Mouse (Mus musculus) liver, embryonic 15.5 days (tissue): ENCODE measurements around the gene Pafah2. TPM values are rescaled to one million over a fixed set of nuclear protein-coding genes. Genes with fewer than 3 reads are reported as not detected.

Experiments used
- ATAC-seq: fragments of 200-750 bp; cut with Nextera tagmentation; 2 replicates; pipeline ENCODE4 v1.8.0; 2017; ENCODE audit warnings: moderate number of reproducible peaks, mild to moderate bottlenecking, moderate library complexity; ENCODE audit not compliant: insufficient read depth
- H3K27ac ChIP-seq: fragments of 300-500 bp; sonication (generic); replicated peaks from 2 replicates; pipeline ENCODE4 v1.5.1; 2015; ENCODE audit warnings: mild to moderate bottlenecking, inconsistent platforms
- H3K27me3 ChIP-seq: fragments of 300-500 bp; sonication (generic); 2 replicates; pipeline ENCODE4 v1.6.1; 2015; ENCODE audit warnings: mild to moderate bottlenecking, inconsistent platforms
- H3K36me3 ChIP-seq: fragments of 300-500 bp; sonication (generic); replicated peaks from 2 replicates; pipeline ENCODE4 v1.6.1; 2015; ENCODE audit warnings: moderate library complexity, mild to moderate bottlenecking, inconsistent platforms
- H3K4me1 ChIP-seq: fragments of 300-500 bp; sonication (generic); replicated peaks from 2 replicates; pipeline ENCODE4 v1.6.1; 2015; ENCODE audit warnings: inconsistent platforms
- H3K4me2 ChIP-seq: fragments of 300-500 bp; sonication (generic); 2 replicates; pipeline ENCODE4 v1.6.1; 2015; ENCODE audit warnings: moderate library complexity, mild to moderate bottlenecking, inconsistent platforms
- H3K4me3 ChIP-seq: fragments of 300-500 bp; sonication (generic); replicated peaks from 2 replicates; pipeline ENCODE4 v1.5.1; 2015; ENCODE audit warnings: mild to moderate bottlenecking, inconsistent platforms
- H3K9ac ChIP-seq: fragments of 300-500 bp; sonication (generic); 2 replicates; pipeline ENCODE4 v1.6.1; 2015; ENCODE audit warnings: moderate library complexity, mild to moderate bottlenecking, inconsistent platforms
- H3K9me3 ChIP-seq: fragments of 300-500 bp; sonication (generic); replicated peaks from 2 replicates; pipeline ENCODE4 v1.6.1; 2016; ENCODE audit warnings: inconsistent platforms
- WGBS: fragments of 180-500 bp; shearing (Covaris S2); methylation state at CpG from one replicate; pipeline ENCODE4 v1.1.7; 2015; ENCODE audit warnings: mixed read lengths; ENCODE audit not compliant: insufficient replicate concordance; 5-methylcytosine and 5-hydroxymethylcytosine counted together
- microRNA-seq: library from miRNA; unstranded; fragments of <30 nt; microRNA quantifications from one replicate; pipeline ENCODE4, GENCODE M21; 2016
- polyA plus RNA-seq: library from polyadenylated mRNA; unstranded; fragments of >200 nt; fragmentation: Nextera tagmentation; extraction: Ambion mirVana; gene quantifications from 2 replicates; pipeline ENCODE4 v1.2.1, GENCODE M21; 2015

Gene Pafah2
- polyA plus RNA-seq, 1 experiment from 2014 or later, result 5.4 TPM

GRCm38 (mm10) chr4:134476899-134477298 is 80.8 kb downstream of the Pafah2 start:
- H3K9me3 ChIP-seq, result no peaks in the 10 kb centered on the region
- peaks cover 17% of the 10 kb centered on the region for H3K4me1 ChIP-seq
- no peak overlapping the region for H3K27ac ChIP-seq
- no peak overlapping the region for H3K4me2 ChIP-seq
- no peak for ATAC-seq
- H3K27me3 ChIP-seq, result no peaks in the 10 kb centered on the region
- WGBS, result 87% methylated on average over 8 of the region's 8 CpGs
- H3K9ac ChIP-seq, result no peak overlapping the region
- H3K4me3 ChIP-seq, result no peak overlapping the region
- peaks cover 49% of the 10 kb centered on the region for H3K36me3 ChIP-seq

Small RNA genes within 50 kb of the gene (microRNA-seq; reads per million reads assigned to microRNA genes)
- gene Gm23634, result 11.4 reads per million, percentile 29 among the genes with 10 or more reads in this experiment

Other genes starting within 250 kb of the Pafah2 start
- gene Cep85, start 209.2 kb upstream of the Pafah2 start, polyA plus RNA-seq, result 37.0 and 37.6 TPM in 2 replicates
- gene Gm7534, start 193.3 kb upstream of the Pafah2 start, polyA plus RNA-seq, result not detected in 2 replicates
- gene Catsper4, start 168.9 kb upstream of the Pafah2 start, polyA plus RNA-seq, result not detected in 2 replicates
- 0.10 TPM in 2 replicates for gene Cnksr1, start 157.9 kb upstream of the Pafah2 start, polyA plus RNA-seq
- 0.16 TPM in 1 of 2 replicates, not detected in the other for gene E130218I03Rik, start 152.7 kb upstream of the Pafah2 start, polyA plus RNA-seq
- gene Zfp593, start 150.7 kb upstream of the Pafah2 start, polyA plus RNA-seq, result 5.4 and 5.8 TPM in 2 replicates
- not detected in 2 replicates for gene Gm30191, start 149.4 kb upstream of the Pafah2 start, polyA plus RNA-seq
- gene Grrp1, start 142.2 kb upstream of the Pafah2 start, polyA plus RNA-seq, result 0.46 and 1.0 TPM in 2 replicates
- 9.8 and 11.9 TPM in 2 replicates for gene Pdik1l, start 108.4 kb upstream of the Pafah2 start, polyA plus RNA-seq
- 0.24 and 0.31 TPM in 2 replicates for gene Trim63, start 81.2 kb upstream of the Pafah2 start, polyA plus RNA-seq
- 0.06 TPM in 1 of 2 replicates, not detected in the other for gene Slc30a2, start 53.1 kb upstream of the Pafah2 start, polyA plus RNA-seq
- gene Extl1, start 12.5 kb upstream of the Pafah2 start, polyA plus RNA-seq, result 0.09 and 0.22 TPM in 2 replicates
- 398 and 432 TPM in 2 replicates for gene Stmn1, start 72.0 kb downstream of the Pafah2 start, polyA plus RNA-seq
- 7.8 and 8.4 TPM in 2 replicates for gene Paqr7, start 100.4 kb downstream of the Pafah2 start, polyA plus RNA-seq
- 14.0 and 18.9 TPM in 2 replicates for gene Aunip, start 114.7 kb downstream of the Pafah2 start, polyA plus RNA-seq
- 39.6 and 40.3 TPM in 2 replicates for gene Mtfr1l, start 139.1 kb downstream of the Pafah2 start, polyA plus RNA-seq
- 4.1 and 6.6 TPM in 2 replicates for gene Selenon, start 155.8 kb downstream of the Pafah2 start, polyA plus RNA-seq